Mouse (Mus musculus): Measurements from ENCODE around the gene Cxcl17.

GRCm38 (mm10) chr7:25384318-25384717 is 28.4 kb downstream of the Cxcl17 start:
- no peak for TF ChIP-seq HCFC1 (IDR thresholded peaks at IDR 0.05; ENCODE audit: borderline replicate concordance, insufficient read depth, low read length)
- TF ChIP-seq MAFK (IDR thresholded peaks at IDR 0.05; ENCODE audit: insufficient read depth, low read depth, low read length): no peak
- no peak for TF ChIP-seq CHD2 (IDR thresholded peaks at IDR 0.05; ENCODE audit: low read depth, low read length)
- no peak for TF ChIP-seq ZC3H11A (IDR thresholded peaks at IDR 0.05; ENCODE audit: borderline replicate concordance, low read depth, low read length)
- TF ChIP-seq ZNF384 (IDR thresholded peaks at IDR 0.05; ENCODE audit: low read depth, low read length): no peak

Data from ES-E14 (cell line).